Mouse (Mus musculus): ENCODE results near the gene Mre11a.

Mre11a gene

GRCm38 (mm10) chr9:14824840-14825239, 40.4 kb downstream of the Mre11a start:
- no peak for DNase-seq (ENCODE audit: low spot score)

- DNase-seq (ENCODE audit: low spot score): no peak
These were observed 43.4 kb downstream of the Mre11a start for GRCm38 (mm10) chr9:14827875-14828274.

- no peak for DNase-seq (ENCODE audit: low spot score)
These were observed 47.6 kb downstream of the Mre11a start for GRCm38 (mm10) chr9:14832046-14832445.

- DNase-seq (ENCODE audit: low spot score): no peak
These were observed 51.1 kb downstream of the Mre11a start for GRCm38 (mm10) chr9:14835335-14836075.

GRCm38 (mm10) chr9:14839527-14839926, 55.1 kb downstream of the Mre11a start:
- no peak for DNase-seq (ENCODE audit: low spot score)

- DNase-seq (ENCODE audit: low spot score): no peak
These were observed 55.5 kb downstream of the Mre11a start for GRCm38 (mm10) chr9:14839970-14840369.

- peak; percentile 56 for DNase-seq (ENCODE audit: low spot score)
These were observed 57.7 kb downstream of the Mre11a start for GRCm38 (mm10) chr9:14841878-14842761.

- no peak for DNase-seq (ENCODE audit: low spot score)
These were observed 58.9 kb downstream of the Mre11a start for GRCm38 (mm10) chr9:14843311-14843857.

GRCm38 (mm10) chr9:14843901-14844300, 59.4 kb downstream of the Mre11a start:
- no peak for DNase-seq (ENCODE audit: low spot score)

- no peak for DNase-seq (ENCODE audit: low spot score)
These were observed 62.0 kb downstream of the Mre11a start for GRCm38 (mm10) chr9:14846428-14846827.

GRCm38 (mm10) chr9:14848267-14848935, 63.9 kb downstream of the Mre11a start:
- no peak for DNase-seq (ENCODE audit: low spot score)

- DNase-seq (ENCODE audit: low spot score): no peak
These were observed 70.1 kb downstream of the Mre11a start for GRCm38 (mm10) chr9:14854585-14854984.

- no peak for DNase-seq (ENCODE audit: low spot score)
These were observed 72.6 kb downstream of the Mre11a start for GRCm38 (mm10) chr9:14856922-14857654.

- no peak for DNase-seq (ENCODE audit: low spot score)
These were observed 73.8 kb downstream of the Mre11a start for GRCm38 (mm10) chr9:14858170-14858706.

- no peak for DNase-seq (ENCODE audit: low spot score)
These were observed 74.3 kb downstream of the Mre11a start for GRCm38 (mm10) chr9:14858782-14859181.

- peak; percentile 7 for DNase-seq (ENCODE audit: low spot score)
These were observed 75.6 kb downstream of the Mre11a start, which contains the start of gene Gpr83 for GRCm38 (mm10) chr9:14859868-14860639. Gene Gpr83 (plus strand): TSS chr9:14860210.

- DNase-seq (ENCODE audit: low spot score): no peak
These were observed 78.7 kb downstream of the Mre11a start for GRCm38 (mm10) chr9:14863126-14863525.

GRCm38 (mm10) chr9:14864726-14865125, 80.3 kb downstream of the Mre11a start:
- DNase-seq (ENCODE audit: low spot score): no peak

GRCm38 (mm10) chr9:14866957-14867356, 82.5 kb downstream of the Mre11a start:
- peak; percentile 32 for DNase-seq (ENCODE audit: low spot score)

GRCm38 (mm10) chr9:14868326-14868725, 83.9 kb downstream of the Mre11a start:
- DNase-seq (ENCODE audit: low spot score): no peak

Data from urinary bladder, postnatal 14 days (tissue).